Comparison of ENCODE assay signal across 17 mouse cellular contexts in genomic region chr14:78702048-78702447, GRCm38 (mm10). TPM values are rescaled to one million over a fixed set of nuclear protein-coding genes. Genes with fewer than 3 reads are reported as not detected.
DNase-seq lines count a peak whose midpoint lies in the region; ATAC-seq and TF ChIP-seq lines count a peak whose summit lies in the region.
"Had no signal": no experiment of that assay in that cellular context is flagged by ENCODE, and none has a peak within 500 bp of the region (broad histone marks: within the 10 kb centered on the region; RNA-seq: fewer than 3 reads in every experiment).

No protein-coding gene starts in this region.

- no peaks in the 10 kb centered on the region; the same call in 1 of the 2 replicates for H3K4me1 ChIP-seq in forebrain, postnatal 0 days (ENCODE audit: insufficient read depth)
- H3K4me1 ChIP-seq in forebrain, embryonic 11.5 days (replicated peaks; ENCODE audit: control insufficient read depth, insufficient read depth, low read length): no peaks in the 10 kb centered on the region
- peaks cover 10% of the 10 kb centered on the region; the same call in 1 of the 2 replicates for H3K4me1 ChIP-seq in lung, postnatal 0 days (ENCODE audit: insufficient read depth, low read depth, low read length)
- H3K4me1 ChIP-seq: forebrain, embryonic 13.5 days; heart, embryonic 12.5 days had no signal

- H3K36me3 ChIP-seq in forebrain, postnatal 0 days (ENCODE audit: insufficient read depth): no peaks in the 10 kb centered on the region
- H3K36me3 ChIP-seq in forebrain, embryonic 11.5 days (ENCODE audit: control insufficient read depth, insufficient read depth, low read length): no peaks in the 10 kb centered on the region
- no peaks in the 10 kb centered on the region for H3K36me3 ChIP-seq in lung, postnatal 0 days (ENCODE audit: insufficient read depth, low read length)
- H3K36me3 ChIP-seq: embryonic facial prominence, embryonic 13.5 days; heart, embryonic 12.5 days; hindbrain, embryonic 15.5 days had no signal

- TF ChIP-seq CTCF in forebrain, postnatal 0 days (IDR thresholded peaks at IDR 0.05; ENCODE audit: low read depth): no peak
- TF ChIP-seq CTCF in layer of hippocampus, adult 2 months (conservative IDR thresholded peaks at IDR 0.05): no peak
- TF ChIP-seq CTCF in lung, postnatal 0 days (IDR thresholded peaks at IDR 0.05): no peak

- H3K9me3 ChIP-seq in forebrain, postnatal 0 days (ENCODE audit: low read length): no peaks in the 10 kb centered on the region
- H3K9me3 ChIP-seq in forebrain, embryonic 11.5 days (ENCODE audit: control insufficient read depth, low read length): no peaks in the 10 kb centered on the region
- no peaks in the 10 kb centered on the region for H3K9me3 ChIP-seq in lung, postnatal 0 days (ENCODE audit: low read length)
- H3K9me3 ChIP-seq: embryonic facial prominence, embryonic 13.5 days; forebrain, embryonic 13.5 days; hindbrain, embryonic 15.5 days had no signal

- H3K4me2 ChIP-seq in forebrain, postnatal 0 days (ENCODE audit: low read depth): no peak overlapping the region
- no peak overlapping the region for H3K4me2 ChIP-seq in forebrain, embryonic 11.5 days (ENCODE audit: low read depth, low read length, severe bottlenecking)
- no peak overlapping the region for H3K4me2 ChIP-seq in lung, postnatal 0 days (replicated peaks; ENCODE audit: low read depth, low read length)
- H3K4me2 ChIP-seq: embryonic facial prominence, embryonic 13.5 days; forebrain, embryonic 13.5 days; heart, embryonic 12.5 days; hindbrain, embryonic 15.5 days had no signal

- H3K27me3 ChIP-seq in forebrain, postnatal 0 days (ENCODE audit: insufficient read depth, low read length): no peaks in the 10 kb centered on the region
- no peaks in the 10 kb centered on the region for H3K27me3 ChIP-seq in forebrain, embryonic 11.5 days (ENCODE audit: control insufficient read depth, insufficient read depth, low read length)
- no peaks in the 10 kb centered on the region for H3K27me3 ChIP-seq in lung, postnatal 0 days (replicated peaks; ENCODE audit: insufficient read depth, low read length)
- H3K27me3 ChIP-seq: embryonic facial prominence, embryonic 13.5 days; forebrain, embryonic 13.5 days; heart, embryonic 12.5 days; hindbrain, embryonic 15.5 days had no signal

- 0 out of 2 replicates have a peak, but pooled peaks have one; percentile 17 for TF ChIP-seq EP300 in lung, postnatal 0 days (IDR thresholded peaks at IDR 0.05)

- H3K4me3 ChIP-seq in forebrain, postnatal 0 days (ENCODE audit: low read depth, low read length): no peak overlapping the region
- H3K4me3 ChIP-seq in forebrain, embryonic 11.5 days (ENCODE audit: low read depth, low read length): no peak overlapping the region
- no peak overlapping the region for H3K4me3 ChIP-seq in layer of hippocampus, adult 2 months
- no peak overlapping the region for H3K4me3 ChIP-seq in lung, postnatal 0 days (ENCODE audit: low read depth, low read length)
- H3K4me3 ChIP-seq: embryonic facial prominence, embryonic 13.5 days; forebrain, embryonic 13.5 days; gastrocnemius, adult 2 months; heart, embryonic 12.5 days; hindbrain, embryonic 15.5 days had no signal

- no peak overlapping the region for H3K27ac ChIP-seq in forebrain, postnatal 0 days (ENCODE audit: low read depth, low read length)
- no peak overlapping the region for H3K27ac ChIP-seq in forebrain, embryonic 11.5 days (ENCODE audit: low read depth, low read length)
- peak overlapping the region; percentile 80; the same call in 1 of the 2 replicates for H3K27ac ChIP-seq in layer of hippocampus, adult 2 months
- no peak overlapping the region for H3K27ac ChIP-seq in lung, postnatal 0 days (ENCODE audit: low read length)
- H3K27ac ChIP-seq: embryonic facial prominence, embryonic 13.5 days; forebrain, embryonic 13.5 days; gastrocnemius, adult 2 months; hindbrain, embryonic 15.5 days had no signal

- no peak overlapping the region for H3K9ac ChIP-seq in forebrain, postnatal 0 days
- no peak overlapping the region for H3K9ac ChIP-seq in forebrain, embryonic 11.5 days (ENCODE audit: low read length)
- no peak overlapping the region for H3K9ac ChIP-seq in lung, postnatal 0 days (replicated peaks; ENCODE audit: low read depth)
- H3K9ac ChIP-seq: embryonic facial prominence, embryonic 13.5 days; forebrain, embryonic 13.5 days; heart, embryonic 12.5 days; hindbrain, embryonic 15.5 days had no signal

- no peak for DNase-seq in forebrain, postnatal 0 days
- no peak for DNase-seq in forebrain, embryonic 11.5 days (ENCODE audit: low spot score)
- DNase-seq in layer of hippocampus, adult 2 months (ENCODE audit: low spot score in 2 of 2): no peak
- DNase-seq in layer of hippocampus, adult 9-11 months: no peak
- peak; percentile 35 for DNase-seq in lung, postnatal 0 days (ENCODE audit: low spot score)
- no peak for DNase-seq in lung, adult 18-20 months
- no peak for DNase-seq in spleen, adult 12 weeks (ENCODE audit: low spot score)
- DNase-seq: adrenal gland, postnatal 10 days; cerebellum, adult 18-20 months; cerebellum, adult 9-11 months; cerebellum, postnatal 36 days; gastrocnemius, adult 2 months; gastrocnemius, postnatal 25 days had no signal

- ATAC-seq in forebrain, postnatal 0 days: 0 out of 2 replicates have a peak, but pooled peaks have one; percentile 53
- no peak for ATAC-seq in forebrain, embryonic 11.5 days (replicated peaks; ENCODE audit: low FRiP score)
- no peak for ATAC-seq in lung, postnatal 0 days
- ATAC-seq: forebrain, embryonic 13.5 days had no signal

- WGBS in forebrain, postnatal 0 days: 68% methylated on average over 4 of the region's 4 CpGs
- WGBS in forebrain, embryonic 11.5 days: 93% methylated on average over 4 of the region's 4 CpGs
- WGBS in lung, postnatal 0 days: 44% methylated on average over 4 of the region's 4 CpGs

RNA-seq across cellular contexts. Expression of gene Dgkh, which starts 30.5 kb away (rescaled TPM):
- 16.2 and 22.3 TPM in 2 replicates for total RNA-seq in forebrain, postnatal 0 days (2014; rRNA removed)
- 1.4 and 2.7 TPM in 2 replicates for polyA plus RNA-seq in forebrain, postnatal 0 days (2015; fragmentation: Nextera tagmentation; extraction: Ambion mirVana)
- 1.3 and 1.8 TPM in 2 replicates for polyA plus RNA-seq in forebrain, embryonic 11.5 days (2014; fragmentation: Nextera tagmentation; extraction: Ambion mirVana)
- total RNA-seq in layer of hippocampus, adult 2 months (2021): 100 to 1,000 TPM; 110 to 123 TPM
- polyA plus RNA-seq in lung, postnatal 0 days (2015; fragmentation: Nextera tagmentation; extraction: Ambion mirVana): 4.0 and 4.6 TPM in 2 replicates
